Mouse (Mus musculus) kidney, adult 2 months (tissue): ENCODE measurements at regions not wholly inside any gene's neighbourhood (a gene's known extent, or its start where the extent isn't known, plus 50 kb on each side); places are given as distances from the start of the nearest gene placed in this dataset.

Source experiments
- CTCF ChIP-seq: fragments of 200-500 bp; conservative IDR thresholded peaks from 2 replicates; pipeline ENCODE4 v1.5.1; 2011; ENCODE audit warnings: low read depth, mild to moderate bottlenecking, control low read depth, low read length, moderate library complexity, mixed read lengths; ENCODE audit not compliant: insufficient read depth, insufficient read length
- POLR2A ChIP-seq: fragments of 200-500 bp; IDR thresholded peaks from one replicate; pipeline ENCODE4 v1.6.1; 2011; ENCODE audit warnings: low read depth, low read length, control low read depth

DNA sequence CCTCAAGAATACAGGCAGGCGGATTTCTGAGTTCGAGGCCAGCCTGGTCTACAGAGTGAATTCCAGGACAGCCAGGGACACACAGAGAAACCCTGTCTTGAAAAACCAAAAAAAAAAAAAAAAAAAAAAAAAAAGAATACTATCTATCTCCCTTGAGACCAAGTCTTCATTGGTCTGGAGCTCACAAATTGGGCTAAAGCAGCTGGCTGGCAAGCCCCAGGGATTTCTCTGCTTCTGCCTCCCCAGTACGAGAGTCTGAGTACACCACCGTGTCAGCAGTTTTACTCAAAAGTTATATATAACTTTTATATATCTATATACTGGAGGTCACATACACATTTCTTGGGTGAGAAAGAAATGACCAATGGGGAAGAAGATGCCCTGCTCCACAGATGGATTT, 229.2 kb downstream of the Zfp36l1 start:
- TF ChIP-seq CTCF (no peak), POLR2A (no peak)
